Mouse (Mus musculus): ENCODE data around the gene Tex47. TPM values are rescaled to one million over a fixed set of nuclear protein-coding genes. Genes with fewer than 3 reads are reported as not detected.

Gene Tex47
- not detected for total RNA-seq (2022)

DNA sequence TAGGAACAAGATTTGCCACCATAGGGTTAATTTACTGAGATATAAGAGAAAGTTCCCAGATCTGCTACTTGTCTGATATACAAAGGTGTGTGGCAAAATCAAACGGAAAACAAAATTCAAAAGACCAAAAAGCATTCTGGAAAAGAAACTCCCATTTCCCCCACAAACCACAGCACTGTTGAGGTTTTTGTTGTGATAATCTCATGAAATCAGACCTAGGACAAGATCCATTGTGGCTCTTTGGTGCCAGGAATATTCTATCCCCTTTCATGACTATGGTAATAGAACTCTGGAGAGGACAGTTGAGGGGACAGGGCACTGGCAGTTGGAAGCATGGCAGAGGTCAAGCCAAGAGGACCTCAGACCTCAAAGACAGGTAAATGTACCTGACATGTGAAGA lies at the start of gene Tex47:
TSS of gene Tex47 (plus strand) at position 301 of the 400 bp plus-strand sequence.
- DNase-seq (ENCODE audit: low spot score in 2 of 2), result no peak

DNA sequence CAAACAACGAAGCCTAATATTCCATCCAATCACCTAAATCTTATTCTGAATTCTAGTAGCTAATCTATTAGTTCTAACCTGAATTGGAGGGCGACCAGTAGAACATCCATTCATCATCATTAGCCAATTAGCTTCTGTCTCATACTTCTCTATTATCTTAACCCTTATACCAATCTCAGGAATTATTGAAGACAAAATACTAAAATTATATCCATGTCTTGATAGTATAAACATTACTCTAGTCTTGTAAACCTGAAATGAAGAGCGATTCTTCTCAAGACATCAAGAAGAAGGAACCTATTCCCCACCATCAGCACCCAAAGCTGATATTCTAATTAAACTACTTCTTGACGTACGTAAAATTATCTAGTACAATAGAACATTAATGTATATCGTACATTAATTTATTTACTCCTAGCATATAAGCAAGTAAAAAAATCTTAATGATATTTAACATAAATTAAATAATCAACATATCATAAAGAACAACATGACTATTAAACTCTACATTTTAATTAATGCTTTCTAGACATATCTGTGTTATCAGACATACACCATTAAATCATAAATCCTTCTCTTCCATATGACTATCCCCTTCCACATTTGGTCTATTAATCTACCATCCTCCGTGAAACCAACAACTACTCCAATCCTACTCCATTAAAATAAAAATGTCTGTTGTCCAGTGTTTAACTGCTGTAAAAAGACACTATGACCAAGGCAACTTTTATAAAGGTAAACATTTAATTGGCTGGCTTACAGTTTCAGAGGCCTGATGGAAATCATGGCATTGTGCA lies 27.1 kb upstream of the Tex47 start:
- DNase-seq (ENCODE audit: low spot score in 2 of 2), result no peak

DNA sequence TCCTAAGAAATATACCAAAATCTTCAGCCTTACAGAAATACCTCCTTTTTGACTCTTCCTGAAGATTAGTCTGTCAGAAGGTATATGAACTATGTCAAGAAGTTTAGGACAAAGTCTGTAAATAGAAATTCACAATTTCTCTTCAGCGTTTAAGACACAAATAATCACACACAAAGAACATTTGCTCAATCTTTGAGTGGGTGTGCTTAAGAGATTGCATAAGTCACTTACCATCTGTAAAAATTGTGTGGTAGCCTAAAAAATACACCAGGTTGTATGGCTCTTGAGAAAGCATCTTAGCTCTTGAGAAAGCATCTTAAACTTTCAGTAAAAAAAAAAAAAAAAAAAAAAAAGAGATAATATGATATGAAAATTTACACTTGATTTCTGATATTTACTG lies 19.6 kb upstream of the Tex47 start:
- no peak for DNase-seq (ENCODE audit: low spot score in 2 of 2)

DNA sequence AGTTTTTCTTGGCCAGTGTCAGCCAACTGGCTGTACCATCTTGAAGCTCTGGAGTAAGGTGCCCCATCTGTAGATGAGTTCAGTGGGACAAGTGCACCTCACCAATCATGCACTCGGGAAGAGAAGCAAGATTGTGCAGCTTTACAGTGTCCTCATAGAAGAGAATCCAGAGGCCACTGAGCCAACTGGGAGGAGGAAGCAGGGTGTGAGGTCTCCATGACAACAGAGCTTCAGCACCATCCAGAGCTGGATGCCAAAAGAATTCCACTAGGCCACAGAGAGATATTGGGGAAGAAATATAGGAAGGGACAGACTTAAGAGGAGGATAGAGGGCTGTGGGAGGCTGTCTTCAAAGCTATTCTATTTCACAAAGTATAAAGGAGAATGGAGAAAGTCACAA lies 950 bp upstream of the Tex47 start:
- DNase-seq (ENCODE audit: low spot score in 2 of 2), result no peak

DNA sequence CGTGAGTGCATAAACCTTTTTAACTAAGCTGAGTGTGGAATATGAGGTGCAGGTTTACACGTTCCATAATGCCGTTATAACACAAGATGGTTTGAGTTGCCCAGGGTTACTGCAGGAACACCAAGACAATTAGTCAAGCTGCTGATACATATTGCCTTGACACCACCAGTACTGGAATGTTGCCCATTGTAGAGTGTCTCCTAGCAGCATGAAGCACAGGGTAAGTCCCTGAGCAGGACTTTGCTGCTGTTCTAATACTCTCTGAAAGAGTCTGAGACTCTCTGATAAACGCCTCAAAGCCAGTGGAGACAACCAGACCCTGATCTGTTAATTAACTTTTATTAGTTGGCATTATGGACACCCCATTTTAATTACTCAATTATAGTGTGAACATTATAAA lies 21.7 kb downstream of the Tex47 start:
- DNase-seq (ENCODE audit: low spot score in 2 of 2), result no peak

DNA sequence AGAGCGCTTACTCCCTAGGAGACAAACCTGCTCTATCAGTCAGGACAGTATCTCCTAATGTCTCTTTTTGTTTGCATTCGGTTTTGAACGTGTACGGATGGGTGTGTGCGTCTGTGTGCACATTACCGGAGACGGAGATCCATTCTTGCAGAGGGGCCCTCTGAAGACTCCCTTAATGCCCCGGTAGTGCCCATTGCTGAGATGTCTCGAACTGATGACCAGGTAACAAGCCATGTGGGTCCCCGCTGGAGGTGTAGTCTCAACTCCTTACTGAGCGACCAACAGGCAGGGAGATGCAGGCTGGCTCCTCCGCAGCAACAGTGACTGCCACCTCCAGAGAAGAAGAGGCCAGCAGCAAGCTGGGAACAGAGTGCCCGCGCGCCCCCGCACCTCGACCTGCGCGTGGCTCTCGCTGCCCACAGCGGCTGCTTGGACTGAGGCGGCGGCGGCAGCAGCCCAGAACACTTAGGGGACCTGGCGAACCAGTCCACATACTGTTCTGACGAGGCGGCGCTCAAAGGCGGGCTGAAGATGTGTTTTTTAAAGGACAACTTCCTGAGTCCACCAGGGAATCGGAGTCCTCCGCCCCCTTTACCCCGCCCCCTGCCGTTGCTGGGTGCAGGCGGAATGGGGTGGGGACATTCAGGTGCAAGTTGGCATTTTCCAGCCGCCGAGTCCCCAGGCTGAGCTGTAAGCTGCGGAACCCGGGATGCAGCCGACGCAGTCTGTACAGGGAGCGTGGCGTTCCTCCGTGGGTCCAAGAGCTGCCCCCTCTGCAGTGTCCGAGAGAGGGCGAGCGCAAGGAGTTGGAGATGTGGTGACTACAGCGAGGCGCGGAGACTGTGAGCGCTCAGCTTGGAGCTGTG lies 40.5 kb downstream of the Tex47 start, which contains the start of gene Zfp804b:
TSS of gene Zfp804b (minus strand) at position 612 of the 866 bp plus-strand sequence.
- no peak for DNase-seq (ENCODE audit: low spot score in 2 of 2)

DNA sequence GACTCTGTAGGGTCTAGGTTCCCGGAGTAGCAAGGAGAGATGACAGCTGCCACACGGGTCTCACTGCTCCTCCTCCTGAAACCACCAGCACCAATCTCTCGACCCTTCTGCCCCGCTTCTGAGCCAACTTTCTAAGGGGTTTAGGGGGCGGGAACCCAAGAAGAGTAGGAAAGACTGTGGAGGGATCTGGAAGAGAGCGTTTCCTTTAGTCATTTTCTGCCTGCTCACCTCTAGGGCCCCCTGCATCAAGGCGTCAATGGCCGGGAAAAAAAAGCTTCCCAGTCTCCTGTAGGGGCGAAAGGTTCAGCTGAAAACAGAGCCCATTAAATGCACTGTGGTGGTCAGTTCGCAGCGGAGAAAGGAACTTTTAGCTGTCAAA lies 41.1 kb downstream of the Tex47 start:
- no peak for DNase-seq (ENCODE audit: low spot score in 2 of 2)

Other genes starting within 250 kb of the Tex47 start
- gene Zfp804b, start 40.6 kb downstream of the Tex47 start, total RNA-seq (2022), result not detected

All from gastrocnemius, adult 8-10 months (tissue).